Mouse (Mus musculus): ENCODE data around the gene Neu1.

- TF ChIP-seq POLR2A (IDR thresholded peaks at IDR 0.05; ENCODE audit: low read depth, low read length) = no peak
- TF ChIP-seq EP300 (IDR thresholded peaks at IDR 0.05; ENCODE audit: low read length) = no peak
- TF ChIP-seq SMC3 (IDR thresholded peaks at IDR 0.05; ENCODE audit: low read depth, low read length) = no peak
- TF ChIP-seq USF1 (IDR thresholded peaks at IDR 0.05; ENCODE audit: low read depth, low read length) = no peak
- no peak for TF ChIP-seq MAFK (IDR thresholded peaks at IDR 0.05; ENCODE audit: insufficient replicate concordance, low read length)
- no peak for TF ChIP-seq BHLHE40 (IDR thresholded peaks at IDR 0.05; ENCODE audit: low read depth, low read length)
- TF ChIP-seq KAT2A (IDR thresholded peaks at IDR 0.05; ENCODE audit: insufficient replicate concordance, low read length) = no peak
- TF ChIP-seq CTCF (conservative IDR thresholded peaks at IDR 0.05 in 1 of 2, IDR thresholded peaks at IDR 0.05 in 1 of 2; ENCODE audit: low read depth in 2 of 2, low read length in 2 of 2) = no peak
- TF ChIP-seq NELFE (IDR thresholded peaks at IDR 0.05; ENCODE audit: low read depth, low read length) = no peak
- TF ChIP-seq MAX (IDR thresholded peaks at IDR 0.05; ENCODE audit: low read length) = no peak
- TF ChIP-seq HCFC1 (IDR thresholded peaks at IDR 0.05; ENCODE audit: low read depth, low read length) = no peak
- no peak for TF ChIP-seq IRF4 (IDR thresholded peaks at IDR 0.05; ENCODE audit: low read depth, low read length)
- no peak for TF ChIP-seq CHD2 (IDR thresholded peaks at IDR 0.05; ENCODE audit: low read length)
- TF ChIP-seq NRF1 (IDR thresholded peaks at IDR 0.05; ENCODE audit: low read depth, low read length) = no peak
These were observed 33.6 kb downstream of the Neu1 start for GRCm38 (mm10) chr17:34964640-34965049.

All from CH12.LX (cell line).